Mouse (Mus musculus): ENCODE results near the gene Tmem126a. TPM values are rescaled to one million over a fixed set of nuclear protein-coding genes. Genes with fewer than 3 reads are reported as not detected.

The Tmem126a gene
- polyA plus RNA-seq, 1 experiment from 2014 or later, result 135 TPM

DNA sequence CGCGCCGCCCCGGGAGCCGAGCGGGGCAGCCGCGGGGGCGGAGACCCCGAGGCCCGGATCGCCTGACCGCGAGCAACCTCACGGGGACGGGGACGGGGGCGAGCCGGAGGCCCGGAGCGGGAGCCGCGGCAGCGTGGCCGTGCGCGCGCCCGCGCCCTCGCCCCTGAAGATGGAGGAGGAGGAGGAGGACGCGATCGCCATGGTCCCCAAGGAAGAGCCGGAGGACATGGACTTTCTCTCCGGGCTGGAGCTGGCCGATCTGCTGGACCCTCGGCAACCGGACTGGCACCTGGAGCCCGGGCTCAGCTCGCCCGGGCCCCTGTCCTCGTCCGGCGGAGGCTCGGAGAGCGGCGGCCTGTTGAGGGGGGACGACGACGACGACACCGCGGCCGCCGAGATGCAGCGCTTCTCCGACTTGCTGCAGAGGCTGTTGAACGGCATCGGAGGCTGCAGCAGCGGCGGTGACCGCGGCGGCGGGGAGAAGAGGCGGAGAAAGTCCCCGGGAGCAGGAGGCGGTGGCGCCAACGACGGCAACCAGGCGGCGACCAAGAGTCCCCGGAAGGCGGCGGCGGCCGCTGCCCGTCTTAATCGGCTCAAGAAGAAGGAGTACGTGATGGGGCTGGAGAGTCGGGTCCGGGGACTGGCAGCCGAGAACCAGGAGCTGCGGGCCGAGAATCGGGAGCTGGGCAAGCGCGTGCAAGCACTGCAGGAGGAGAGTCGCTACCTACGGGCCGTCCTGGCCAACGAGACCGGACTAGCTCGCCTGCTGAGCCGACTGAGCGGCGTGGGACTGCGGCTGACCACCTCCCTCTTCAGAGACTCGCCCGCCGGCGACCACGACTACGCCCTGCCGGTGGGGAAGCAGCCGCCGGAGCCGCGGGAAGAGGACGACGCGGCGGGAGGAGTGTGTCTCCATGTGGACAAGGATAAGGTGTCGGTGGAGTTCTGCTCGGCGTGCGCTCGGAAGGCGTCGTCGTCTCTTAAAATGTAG, 13.6 kb downstream of the Tmem126a start:
- DNase-seq (ENCODE audit: extremely low spot score, low spot score), result peak; percentile 65
- Histone ChIP-seq H3K36me3 (replicated peaks) (peaks cover 31% of the 10 kb centered on the region), H3K4me1 (peaks cover 22% of the 10 kb centered on the region), H3K27ac (peak overlapping the region; percentile 99), H3K27me3 (ENCODE audit: poor library complexity, severe bottlenecking) (no peaks in the 10 kb centered on the region), H3K4me3 (peak overlapping the region; percentile 94), H3K9me3 (no peaks in the 10 kb centered on the region)
- WGBS, result under 1% methylated on average over 123 of the region's 123 CpGs

DNA sequence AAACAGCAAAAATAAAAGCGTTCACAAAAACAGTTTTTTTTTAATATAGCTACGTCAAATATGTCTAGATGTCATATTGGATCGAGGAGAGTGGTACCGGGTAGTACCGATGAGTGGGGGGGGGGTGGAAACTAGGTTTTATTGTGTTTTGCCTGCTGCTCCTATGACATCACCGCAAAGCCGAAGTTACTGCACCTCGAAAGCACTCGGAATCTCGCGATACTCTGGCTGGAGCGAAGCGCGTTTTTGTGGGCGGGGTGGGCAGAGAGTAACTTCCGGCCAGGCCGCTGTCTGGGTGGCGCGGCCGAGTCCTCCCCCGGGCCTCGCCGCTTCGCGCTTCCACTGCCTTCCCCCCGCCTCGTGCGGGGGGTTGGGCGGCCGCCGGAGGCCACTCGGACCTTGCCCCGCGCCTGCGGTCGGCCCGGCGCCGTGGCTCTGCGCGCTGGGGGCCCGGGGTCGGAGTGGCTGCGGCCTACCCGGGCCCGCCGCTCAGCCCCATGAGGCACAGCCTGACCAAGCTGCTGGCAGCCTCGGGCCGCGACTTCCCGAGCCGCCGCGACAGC, 14.4 kb downstream of the Tmem126a start, which contains the start of gene Crebzf:
Gene Crebzf (plus strand): TSS at position 212 of the 563 bp plus-strand sequence.
- H3K9me3 ChIP-seq, result no peaks in the 10 kb centered on the region
- peaks cover 23% of the 10 kb centered on the region for H3K36me3 ChIP-seq (replicated peaks)
- peak within 1 kb of the TSS; percentile 94 for H3K4me3 ChIP-seq
- DNase-seq (ENCODE audit: extremely low spot score, low spot score), result peak; percentile 94
- peaks cover 22% of the 10 kb centered on the region for H3K4me1 ChIP-seq
- under 1% methylated on average over 54 of the region's 54 CpGs for WGBS
- H3K27ac ChIP-seq, result peak within 1 kb of the TSS; percentile 99
- no peaks in the 10 kb centered on the region for H3K27me3 ChIP-seq (ENCODE audit: poor library complexity, severe bottlenecking)

DNA sequence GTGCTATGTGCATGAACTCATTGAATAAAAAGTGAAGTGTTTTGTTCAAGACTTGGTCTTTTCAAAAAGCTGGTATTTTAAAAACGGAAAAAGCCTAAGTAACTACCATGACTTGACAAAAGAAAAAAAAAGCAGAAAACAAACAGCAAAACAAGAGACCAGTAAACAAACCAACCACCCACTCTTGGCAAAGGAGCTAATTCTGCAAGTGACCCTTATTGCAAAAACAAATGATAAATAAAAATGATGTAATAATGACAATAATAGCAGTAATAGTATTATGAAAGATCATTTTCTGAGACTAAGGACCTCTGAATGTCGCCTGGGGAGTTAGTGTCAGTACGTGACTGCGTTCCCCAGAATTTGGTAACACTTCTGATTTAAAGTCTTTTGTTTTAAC, 15.0 kb downstream of the Tmem126a start:
- peak overlapping the region; percentile 94 for H3K4me3 ChIP-seq
- peaks cover 22% of the 10 kb centered on the region for H3K4me1 ChIP-seq
- no peaks in the 10 kb centered on the region for H3K9me3 ChIP-seq
- peaks cover 18% of the 10 kb centered on the region for H3K36me3 ChIP-seq (replicated peaks)
- DNase-seq (ENCODE audit: extremely low spot score, low spot score), result no peak
- no peaks in the 10 kb centered on the region for H3K27me3 ChIP-seq (ENCODE audit: poor library complexity, severe bottlenecking)
- WGBS, result 9% methylated on average over 4 of the region's 4 CpGs
- H3K27ac ChIP-seq, result peak overlapping the region; percentile 99

DNA sequence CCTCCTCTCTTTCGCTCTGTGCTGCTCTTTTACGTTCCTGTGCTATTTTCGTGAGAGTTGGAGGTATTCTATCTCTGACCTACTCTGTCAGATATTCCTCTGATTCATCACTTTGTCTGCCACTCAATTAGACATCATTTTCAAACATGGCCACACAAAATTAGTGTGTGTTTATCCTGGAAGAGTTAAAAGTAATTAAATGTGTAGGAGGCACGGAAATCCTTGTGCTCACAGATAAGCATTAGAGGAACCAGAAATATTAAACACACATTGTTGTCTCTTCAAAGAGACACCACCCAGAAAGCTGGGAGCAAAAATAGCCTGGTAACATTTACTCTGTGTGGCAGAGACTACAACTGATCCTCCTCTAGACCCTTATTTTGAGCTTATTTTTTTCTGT, 17.0 kb downstream of the Tmem126a start:
- 93% methylated on average over 4 of the region's 4 CpGs for WGBS
- Histone ChIP-seq H3K36me3 (replicated peaks) (0 out of 2 replicates have a peak, but pooled peaks cover 5% of the 10 kb centered on the region), H3K27me3 (ENCODE audit: poor library complexity, severe bottlenecking) (no peaks in the 10 kb centered on the region), H3K4me1 (peaks cover 10% of the 10 kb centered on the region), H3K4me3 (no peak overlapping the region), H3K9me3 (no peaks in the 10 kb centered on the region), H3K27ac (no peak overlapping the region)
- DNase-seq (ENCODE audit: extremely low spot score, low spot score), result no peak

DNA sequence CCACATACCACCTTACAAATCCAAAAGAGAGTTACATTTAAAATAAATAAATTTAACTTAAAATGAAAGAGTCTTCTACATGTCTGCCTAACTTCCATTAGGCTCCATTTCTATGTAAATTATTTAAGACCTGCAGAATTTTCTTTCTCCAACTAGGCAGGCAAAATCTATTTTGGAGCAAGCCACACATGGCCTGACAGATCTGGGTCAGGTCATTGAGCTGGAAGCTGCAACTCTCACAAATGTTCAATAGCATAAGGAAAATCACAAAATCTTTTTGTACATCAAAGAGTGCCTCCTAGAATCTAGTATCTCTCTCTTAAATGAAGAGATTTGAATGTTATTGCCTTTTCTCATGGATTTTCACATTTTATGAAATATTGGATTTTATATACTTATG, 24.8 kb downstream of the Tmem126a start:
- H3K4me3 ChIP-seq, result no peak overlapping the region

DNA sequence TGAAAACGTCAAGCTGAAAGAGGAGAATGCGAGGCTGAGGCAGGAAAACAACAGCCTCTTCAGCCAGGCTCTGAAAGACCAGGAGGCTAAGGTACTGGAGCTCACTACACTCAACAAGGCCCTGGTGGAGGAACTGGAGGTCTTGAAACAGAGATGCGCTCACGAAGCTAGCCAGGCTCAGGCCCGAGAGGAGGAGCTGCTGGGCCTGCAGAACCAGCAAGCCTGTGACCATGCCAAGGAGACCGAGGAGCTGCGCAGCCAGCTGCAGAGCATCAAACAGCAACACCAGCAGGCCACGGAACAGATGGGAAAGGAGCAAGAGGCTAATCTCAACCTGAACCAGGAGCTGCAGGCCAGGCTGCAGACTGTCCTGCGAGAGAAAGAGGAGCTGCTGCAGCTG, 30.0 kb downstream of the Tmem126a start:
- Histone ChIP-seq H3K36me3 (replicated peaks) (no peaks in the 10 kb centered on the region), H3K9me3 (no peaks in the 10 kb centered on the region), H3K4me1 (peaks cover 12% of the 10 kb centered on the region; the same call in 1 of the 2 replicates), H3K27ac (no peak overlapping the region), H3K4me3 (peak overlapping the region; percentile 50), H3K27me3 (ENCODE audit: poor library complexity, severe bottlenecking) (no peaks in the 10 kb centered on the region)
- 74% methylated on average over 9 of the region's 9 CpGs for WGBS
- no peak for DNase-seq (ENCODE audit: extremely low spot score, low spot score)

More for the DNA sequence above, 24.8 kb downstream of the Tmem126a start:
- no peaks in the 10 kb centered on the region for H3K36me3 ChIP-seq (replicated peaks)
- no peaks in the 10 kb centered on the region for H3K9me3 ChIP-seq
- H3K27me3 ChIP-seq (ENCODE audit: poor library complexity, severe bottlenecking), result no peaks in the 10 kb centered on the region
- H3K27ac ChIP-seq, result no peak overlapping the region
- no peaks in the 10 kb centered on the region; the same call in 1 of the 2 replicates for H3K4me1 ChIP-seq
- DNase-seq (ENCODE audit: extremely low spot score, low spot score), result no peak

DNA sequence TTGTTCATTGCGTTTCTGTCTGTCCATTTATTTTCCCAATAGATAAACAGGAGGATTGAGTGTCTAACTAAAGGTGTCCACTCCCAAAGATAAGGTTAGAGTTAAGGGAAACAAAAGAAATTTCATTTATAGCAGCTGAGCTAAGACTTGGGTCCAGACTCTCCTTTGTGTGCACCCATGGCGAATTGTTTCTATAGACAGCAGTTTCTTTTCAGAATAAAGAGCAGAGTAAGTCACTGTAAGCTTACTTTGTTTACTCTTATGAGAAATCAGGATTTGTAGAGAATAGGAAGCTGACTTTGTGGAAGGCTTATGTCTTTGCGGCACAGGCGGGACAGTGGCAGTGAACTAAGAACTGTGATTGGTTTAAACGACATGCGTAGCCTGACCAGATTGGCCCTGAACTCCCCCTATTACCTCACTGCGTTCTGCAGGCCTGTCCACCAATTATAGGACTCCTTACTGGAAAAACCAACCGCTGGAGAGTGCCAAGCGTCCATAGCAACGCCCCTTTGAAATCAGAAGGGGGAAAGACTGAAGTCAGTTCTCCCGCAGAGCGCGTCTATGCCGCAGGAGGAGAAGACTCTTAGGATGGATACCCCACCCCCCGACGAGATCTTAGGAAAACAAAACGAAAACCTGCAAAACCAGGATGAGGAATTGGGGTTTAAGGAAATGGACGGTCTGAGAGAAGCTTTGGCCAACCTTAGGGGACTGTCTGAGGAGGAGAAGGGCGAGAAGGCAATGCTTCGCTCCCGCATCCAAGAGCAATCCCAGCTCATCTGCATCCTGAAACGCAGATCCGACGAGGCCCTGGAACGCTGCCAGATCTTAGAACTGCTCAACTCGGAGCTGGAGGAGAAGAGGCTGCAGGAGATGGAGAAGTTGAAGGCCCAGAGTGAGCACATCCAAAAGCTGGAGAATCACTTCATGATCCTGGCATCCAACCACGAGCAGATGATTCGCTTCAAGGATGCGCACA, 30.7 kb downstream of the Tmem126a start, which contains the start of gene Ccdc89:
Gene Ccdc89 (plus strand): TSS at position 558 of the 982 bp plus-strand sequence.
- Histone ChIP-seq H3K36me3 (replicated peaks) (no peaks in the 10 kb centered on the region), H3K9me3 (no peaks in the 10 kb centered on the region), H3K27ac (peak within 1 kb of the TSS; percentile 21), H3K27me3 (ENCODE audit: poor library complexity, severe bottlenecking) (no peaks in the 10 kb centered on the region), H3K4me1 (peaks cover 12% of the 10 kb centered on the region; the same call in 1 of the 2 replicates), H3K4me3 (peak within 1 kb of the TSS; percentile 50)
- 27% methylated on average over 29 of the region's 29 CpGs for WGBS
- peak; percentile 71 for DNase-seq (ENCODE audit: extremely low spot score, low spot score)

DNA sequence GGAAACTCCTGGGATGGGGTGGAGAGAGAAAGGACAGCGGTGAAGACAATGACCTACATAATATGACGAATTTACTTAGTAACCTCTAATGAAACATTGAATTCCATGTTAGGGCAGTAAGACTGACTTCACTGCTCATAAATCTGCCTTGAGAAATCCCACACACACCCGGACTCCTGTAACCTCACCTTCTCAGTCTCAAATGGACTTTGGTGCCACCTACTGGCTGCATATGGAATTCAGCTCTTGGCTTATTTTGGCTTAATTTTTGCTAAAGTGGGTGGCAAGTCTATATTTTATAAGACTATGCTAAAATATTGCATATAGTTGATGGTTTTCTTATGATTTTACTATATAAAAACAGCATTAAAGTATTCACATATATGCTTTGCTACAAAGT, 47.1 kb downstream of the Tmem126a start:
- H3K27me3 ChIP-seq (ENCODE audit: poor library complexity, severe bottlenecking), result no peaks in the 10 kb centered on the region
- no peaks in the 10 kb centered on the region for H3K36me3 ChIP-seq (replicated peaks)
- H3K27ac ChIP-seq, result no peak overlapping the region
- no peaks in the 10 kb centered on the region for H3K4me1 ChIP-seq
- 56% methylated on average over 3 of the region's 3 CpGs for WGBS
- H3K4me3 ChIP-seq, result no peak overlapping the region
- no peak for DNase-seq (ENCODE audit: extremely low spot score, low spot score)
- H3K9me3 ChIP-seq, result no peaks in the 10 kb centered on the region

Other genes starting within 250 kb of the Tmem126a start
- not detected in 2 replicates for gene Ccdc83, start 191.5 kb downstream of the Tmem126a start, polyA plus RNA-seq (2016; fragmentation: Nextera tagmentation; extraction: Ambion mirVana)
- 1.5 and 2.0 TPM in 2 replicates for gene Sytl2, start 155.0 kb downstream of the Tmem126a start, polyA plus RNA-seq (2016; fragmentation: Nextera tagmentation; extraction: Ambion mirVana)
- gene Ccdc89, start 30.7 kb downstream of the Tmem126a start, polyA plus RNA-seq (2016; fragmentation: Nextera tagmentation; extraction: Ambion mirVana), result 2.4 and 2.5 TPM in 2 replicates
- 21.8 and 24.2 TPM in 2 replicates for gene Crebzf, start 14.5 kb downstream of the Tmem126a start, polyA plus RNA-seq (2016; fragmentation: Nextera tagmentation; extraction: Ambion mirVana)
- 31.6 and 32.9 TPM in 2 replicates for gene Tmem126b, start 18.8 kb upstream of the Tmem126a start, polyA plus RNA-seq (2016; fragmentation: Nextera tagmentation; extraction: Ambion mirVana)
- 0.95 and 0.96 TPM in 2 replicates for gene Dlg2, start 19.4 kb upstream of the Tmem126a start, polyA plus RNA-seq (2016; fragmentation: Nextera tagmentation; extraction: Ambion mirVana)